ENCODE assay signal across 14 mouse cellular contexts in the genomic region with DNA sequence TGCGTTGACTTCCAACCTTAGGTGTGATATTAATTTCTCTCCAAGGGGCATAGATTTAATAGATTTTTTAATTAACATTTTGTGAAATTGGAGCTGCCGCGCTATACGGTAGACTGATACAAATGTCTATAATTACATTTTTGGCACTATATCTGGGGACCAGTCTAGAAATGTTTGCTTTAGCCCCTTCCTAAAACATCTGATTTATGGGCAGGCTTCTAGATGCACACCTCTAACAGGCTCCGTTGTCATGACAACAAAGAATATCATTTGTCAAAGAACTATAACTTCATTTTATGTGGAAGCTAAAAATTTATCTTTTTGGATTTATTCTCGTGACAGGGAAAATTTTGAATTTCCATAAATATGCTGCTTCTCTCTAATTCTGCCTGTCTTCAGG.
"Had no signal": no experiment of that assay in that cellular context is flagged by ENCODE, and none has a peak within 500 bp of the region (broad histone marks: within the 10 kb centered on the region; RNA-seq: fewer than 3 reads in every experiment).

No protein-coding gene starts in this region.

- H3K4me3 ChIP-seq: limb, embryonic 15.5 days; liver, embryonic 12.5 days; midbrain, embryonic 12.5 days had no signal

- H3K4me1 ChIP-seq: limb, embryonic 15.5 days; liver, embryonic 12.5 days had no signal

- H3K27ac ChIP-seq: kidney, postnatal 0 days; limb, embryonic 15.5 days; liver, embryonic 12.5 days; midbrain, embryonic 12.5 days had no signal

- H3K27me3 ChIP-seq: liver, embryonic 12.5 days; midbrain, embryonic 12.5 days had no signal

- H3K36me3 ChIP-seq: limb, embryonic 15.5 days; liver, embryonic 12.5 days; midbrain, embryonic 12.5 days had no signal

- H3K9ac ChIP-seq: limb, embryonic 15.5 days; liver, embryonic 12.5 days; lung, embryonic 14.5 days; midbrain, embryonic 12.5 days had no signal

- H3K9me3 ChIP-seq: limb, embryonic 15.5 days; liver, embryonic 12.5 days; midbrain, embryonic 12.5 days had no signal

- ATAC-seq: liver, embryonic 12.5 days had no signal

- DNase-seq: kidney, adult 9 months; kidney, postnatal 36 days; lung, embryonic 14.5 days; lung, postnatal 10 days; lung, postnatal 4 days; retina, postnatal 1 day; right cerebral cortex, postnatal 4 days; spleen, adult 18-20 months; thymus, adult 18-20 months; thymus, postnatal 14 days had no signal

- H3K4me2 ChIP-seq: limb, embryonic 15.5 days; liver, embryonic 12.5 days; lung, embryonic 14.5 days; midbrain, embryonic 12.5 days had no signal
